Mouse (Mus musculus) heart, postnatal 14 days (tissue): ENCODE results near the gene Ppif. TPM values are rescaled to one million over a fixed set of nuclear protein-coding genes. Genes with fewer than 3 reads are reported as not detected.

Experiments used
- DNase-seq, 2 experiments: peaks; one replicate each; pipeline ENCODE4 v3.0.0; 2021 to 2022
- intact Hi-C: fragments of 180-260 bp; cut with DNase I; formaldehyde crosslinking; loops from one replicate; pipeline ENCODE4 v1.15.1; 2025
- total RNA-seq, 2 experiments: library from RNA; stranded (reverse); gene quantifications; 2 replicates each; pipeline ENCODE4 v1.2.3; 2021

Gene Ppif
- total RNA-seq, 2 experiments from 2014 or later = 238 to 261 TPM

GRCm38 (mm10) chr14:25725690-25726089 is 31.7 kb downstream of the Ppif start:
- DNase-seq = peak in 1 of 2 experiments; percentile 48
- intact Hi-C loops = no loop called here

- intact Hi-C loops = no loop called here
- peak; percentile 70 to 80 for DNase-seq
Measured at GRCm38 (mm10) chr14:25726226-25727148, 32.5 kb downstream of the Ppif start.

GRCm38 (mm10) chr14:25727149-25727510 is 33.2 kb downstream of the Ppif start:
- intact Hi-C loops = no loop called here
- no peak for DNase-seq

GRCm38 (mm10) chr14:25734736-25735716 is 41.1 kb downstream of the Ppif start:
- intact Hi-C loops = no loop called here

GRCm38 (mm10) chr14:25736140-25736539 is 42.2 kb downstream of the Ppif start:
- DNase-seq = no peak
- intact Hi-C loops = no loop called here

More at GRCm38 (mm10) chr14:25734736-25735716, 41.1 kb downstream of the Ppif start:
- peak; percentile 73 to 76 for DNase-seq

GRCm38 (mm10) chr14:25736589-25736988 is 42.6 kb downstream of the Ppif start:
- intact Hi-C loops = no loop called here
- DNase-seq = peak; percentile 82 to 84

- intact Hi-C loops = no loop called here
- peak; percentile 75 to 79 for DNase-seq
Measured at GRCm38 (mm10) chr14:25738591-25739001, 44.6 kb downstream of the Ppif start.

- intact Hi-C loops = loop anchor here (10.0 kb wide), 1 partner anchor 55 kb away; no protein-coding TSS in a partner anchor
- DNase-seq = no peak
Measured at GRCm38 (mm10) chr14:25739957-25740565, 46.1 kb downstream of the Ppif start.

GRCm38 (mm10) chr14:25741211-25741610 is 47.3 kb downstream of the Ppif start:
- intact Hi-C loops = loop anchor here (10.0 kb wide), 1 partner anchor 54 kb away; no protein-coding TSS in a partner anchor
- no peak for DNase-seq

GRCm38 (mm10) chr14:25741840-25742367 is 48.0 kb downstream of the Ppif start:
- no peak for DNase-seq
- intact Hi-C loops = loop anchor here (10.0 kb wide), 1 partner anchor 53 kb away; no protein-coding TSS in a partner anchor

- peak in 1 of 2 experiments; percentile 25 for DNase-seq
- intact Hi-C loops = loop anchor here (10.0 kb wide), 1 partner anchor 52 kb away; no protein-coding TSS in a partner anchor
Measured at GRCm38 (mm10) chr14:25742943-25743342, 49.0 kb downstream of the Ppif start.

- intact Hi-C loops = loop anchor here (10.0 kb wide), 1 partner anchor 49 kb away; no protein-coding TSS in a partner anchor
- DNase-seq = peak in 1 of 2 experiments; percentile 28
Measured at GRCm38 (mm10) chr14:25745365-25746184, 51.6 kb downstream of the Ppif start.

GRCm38 (mm10) chr14:25746371-25746770 is 52.4 kb downstream of the Ppif start:
- intact Hi-C loops = loop anchor here (10.0 kb wide), 1 partner anchor 48 kb away; no protein-coding TSS in a partner anchor
- DNase-seq = peak in 1 of 2 experiments; percentile 20

- intact Hi-C loops = loop anchor here (10.0 kb wide), 1 partner anchor 48 kb away; no protein-coding TSS in a partner anchor
- peak in 1 of 2 experiments; percentile 50 for DNase-seq
Measured at GRCm38 (mm10) chr14:25746971-25747945, 53.3 kb downstream of the Ppif start.

- no peak for DNase-seq
- intact Hi-C loops = loop anchor here (10.0 kb wide), 1 partner anchor 47 kb away; no protein-coding TSS in a partner anchor
Measured at GRCm38 (mm10) chr14:25747996-25748756, 54.2 kb downstream of the Ppif start.

- DNase-seq = peak; percentile 68 to 69
- intact Hi-C loops = loop anchor here (10.0 kb wide), 1 partner anchor 45 kb away; no protein-coding TSS in a partner anchor
Measured at GRCm38 (mm10) chr14:25749143-25749909, 55.4 kb downstream of the Ppif start.
